Mouse (Mus musculus) left cerebral cortex, postnatal 4 days (tissue): ENCODE measurements around the gene Gm11564. TPM values are rescaled to one million over a fixed set of nuclear protein-coding genes. Genes with fewer than 3 reads are reported as not detected.
A peak's percentile ranks its signal among the peaks of the same experiment; 100 is the strongest.
"Not testable (repeated sequence)": the region's sequence is repeated elsewhere in the genome, so short reads cannot be mapped to it uniquely, and the experiment has no call there.

Experiments
- DNase-seq: peaks from one replicate; pipeline ENCODE4 v3.0.0-alpha.2; 2022
- intact Hi-C: fragments of 180-260 bp; cut with DNase I; formaldehyde crosslinking; loops from one replicate; pipeline ENCODE4 v1.15.1; 2025
- total RNA-seq, 2 experiments: library from RNA; stranded (reverse); gene quantifications; 2 replicates each; pipeline ENCODE4 v1.2.3; 2021

The Gm11564 gene
- not detected for total RNA-seq

GRCm38 (mm10) chr11:99815566-99815965 lies at the start of gene Gm11564:
TSS of gene Gm11564 (minus strand) at chr11:99815666.
- intact Hi-C loops, DNase-seq: not testable (repeated sequence)

GRCm38 (mm10) chr11:99864176-99864575 lies 48.7 kb upstream of the Gm11564 start, which contains the start of gene Gm11559:
TSS of gene Gm11559 (plus strand) at chr11:99864476.
- not testable (repeated sequence) for DNase-seq

DNA sequence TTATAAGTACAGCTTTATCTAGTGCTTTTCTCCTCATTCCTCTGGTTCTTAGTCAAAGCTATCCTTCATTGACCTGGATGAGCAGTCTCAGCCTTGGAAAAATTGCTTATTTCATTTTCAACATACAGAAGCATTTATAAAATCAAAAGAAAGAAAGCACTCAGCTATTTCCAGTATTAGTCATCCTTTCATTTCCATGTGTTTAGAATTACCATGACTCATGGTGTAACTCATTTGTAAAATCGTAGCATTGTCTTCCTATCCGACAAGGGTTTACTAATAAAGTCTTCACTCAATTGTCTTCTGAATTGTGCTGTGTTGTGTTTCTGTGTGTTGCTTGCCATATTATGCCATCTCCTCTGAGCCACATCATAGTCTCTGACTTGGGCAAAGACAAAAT lies 43.3 kb upstream of the Gm11564 start:
- intact Hi-C loops = no loop called here
- DNase-seq = no peak

More at GRCm38 (mm10) chr11:99864176-99864575, 48.7 kb upstream of the Gm11564 start, which contains the start of gene Gm11559:
- intact Hi-C loops = not testable (repeated sequence)

DNA sequence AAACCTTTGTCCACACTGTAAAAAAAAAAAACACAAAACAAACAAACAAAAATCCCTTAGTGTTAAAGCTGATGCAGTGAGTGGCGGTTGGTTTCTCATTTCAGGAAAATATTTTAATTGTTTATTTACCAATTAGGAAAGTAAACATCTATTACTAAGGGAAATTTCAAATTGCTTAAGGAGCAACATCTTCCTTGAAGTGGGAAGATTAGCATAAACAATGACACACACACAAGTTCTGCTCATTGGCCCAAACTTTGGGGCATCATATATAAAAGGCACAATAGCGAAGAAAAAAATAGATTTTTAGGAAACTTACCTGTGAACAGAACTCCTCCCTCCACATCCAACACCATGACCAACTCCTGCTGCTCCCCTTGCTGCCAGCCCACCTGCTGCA lies 42.2 kb upstream of the Gm11564 start, which contains the start of gene Gm11568:
Gene Gm11568, plus strand, starts transcription at position 301 of the 400 bp plus-strand sequence.
- DNase-seq = no peak
- intact Hi-C loops = no loop called here

- intact Hi-C loops = no loop called here
- DNase-seq = peak; percentile 8
These were observed 38.7 kb upstream of the Gm11564 start for GRCm38 (mm10) chr11:99854121-99854520.

DNA sequence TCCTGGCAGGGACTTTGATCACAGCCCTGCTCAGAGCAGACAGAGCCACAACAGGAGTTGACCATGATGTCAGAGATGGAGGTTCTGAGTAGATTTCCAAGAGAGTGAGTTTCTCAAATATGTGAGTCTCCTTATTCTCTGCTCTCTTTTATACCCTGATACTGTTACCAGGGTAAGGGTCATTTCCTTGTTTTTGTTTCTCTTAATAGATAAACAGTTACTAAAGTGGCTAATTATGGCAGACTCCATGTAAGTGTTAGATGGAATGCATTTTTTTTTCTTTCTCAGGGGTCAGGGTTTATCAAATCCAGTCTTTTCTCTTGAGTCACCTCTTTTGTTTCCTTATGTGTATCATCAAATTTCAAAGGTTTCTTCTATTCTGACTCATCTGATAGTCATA lies 36.0 kb upstream of the Gm11564 start, which contains the start of gene Krtap4-16:
Gene Krtap4-16, minus strand, starts transcription at position 101 of the 400 bp plus-strand sequence.
- DNase-seq = no peak
- intact Hi-C loops = no loop called here

GRCm38 (mm10) chr11:99846746-99847145 lies 31.3 kb upstream of the Gm11564 start:
- intact Hi-C loops = no loop called here

DNA sequence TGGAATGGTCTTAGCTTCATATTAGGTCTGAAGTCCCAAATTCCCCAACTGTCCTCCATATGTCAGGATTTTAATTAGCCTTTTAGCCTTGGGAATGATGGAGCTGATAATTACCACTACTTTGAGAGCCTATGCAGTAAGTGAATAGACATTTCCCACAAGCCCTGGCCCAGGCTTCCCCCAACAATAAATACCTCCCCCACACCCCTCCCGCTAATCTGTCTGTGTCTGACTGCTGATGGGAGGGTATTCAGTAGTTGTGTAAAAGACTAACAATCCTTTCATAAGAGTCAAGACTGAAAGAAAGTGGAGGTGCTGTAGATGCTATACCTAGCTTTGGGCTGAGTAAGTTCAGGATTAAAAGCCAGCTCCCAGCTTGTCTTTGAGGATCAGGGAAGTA lies 26.7 kb upstream of the Gm11564 start:
- intact Hi-C loops = no loop called here

More at GRCm38 (mm10) chr11:99846746-99847145, 31.3 kb upstream of the Gm11564 start:
- no peak for DNase-seq

GRCm38 (mm10) chr11:99837966-99838365 lies 22.5 kb upstream of the Gm11564 start, which contains the start of gene 2300003K06Rik:
TSS of gene 2300003K06Rik (minus strand) at chr11:99838066.
- intact Hi-C loops = no loop called here
- no peak for DNase-seq

More for the DNA sequence above, 26.7 kb upstream of the Gm11564 start:
- DNase-seq = no peak

DNA sequence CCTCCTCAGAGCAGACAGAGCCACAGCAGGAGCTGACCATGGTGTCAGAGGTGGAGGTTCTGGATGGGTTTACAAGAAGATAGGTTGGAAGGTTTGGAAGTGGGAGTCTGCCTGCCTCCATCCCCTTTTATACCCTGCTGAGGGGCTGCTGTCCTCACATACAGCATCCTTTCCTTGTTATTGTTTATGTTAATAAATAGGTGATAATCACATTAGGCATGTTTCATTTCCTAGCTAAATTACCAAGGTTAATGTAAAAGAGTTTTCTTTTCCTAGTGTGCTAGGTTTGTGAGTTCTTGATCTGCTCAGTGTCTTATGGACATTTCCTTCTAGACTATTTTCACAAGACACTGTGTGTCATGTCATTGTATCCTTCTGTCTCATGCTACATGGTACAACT lies 5.7 kb downstream of the Gm11564 start, which contains the start of gene Krtap4-13:
Gene Krtap4-13, minus strand, starts transcription at position 101 of the 400 bp plus-strand sequence.
- intact Hi-C loops, DNase-seq: not testable (repeated sequence)

GRCm38 (mm10) chr11:99804346-99804745 lies 11.1 kb downstream of the Gm11564 start, which contains the start of gene Gm11554:
TSS of gene Gm11554 (minus strand) at chr11:99804446.
- intact Hi-C loops, DNase-seq: not testable (repeated sequence)

DNA sequence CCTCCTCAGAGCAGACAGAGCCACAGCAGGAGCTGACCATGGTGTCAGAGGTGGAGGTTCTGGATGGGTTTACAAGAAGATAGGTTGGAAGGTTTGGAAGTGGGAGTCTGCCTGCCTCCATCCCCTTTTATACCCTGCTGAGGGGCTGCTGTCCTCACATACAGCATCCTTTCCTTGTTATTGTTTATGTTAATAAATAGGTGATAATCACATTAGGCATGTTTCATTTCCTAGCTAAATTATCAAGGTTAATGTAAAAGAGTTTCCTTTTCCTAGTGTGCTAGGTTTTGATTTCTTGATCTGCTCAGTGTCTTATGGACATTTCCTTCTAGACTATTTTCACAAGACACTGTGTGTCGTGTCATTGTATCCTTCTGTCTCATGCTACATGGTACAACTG lies 16.6 kb downstream of the Gm11564 start, which contains the start of gene Gm11569:
Gene Gm11569, minus strand, starts transcription at position 101 of the 400 bp plus-strand sequence.
- DNase-seq, intact Hi-C loops: not testable (repeated sequence)

DNA sequence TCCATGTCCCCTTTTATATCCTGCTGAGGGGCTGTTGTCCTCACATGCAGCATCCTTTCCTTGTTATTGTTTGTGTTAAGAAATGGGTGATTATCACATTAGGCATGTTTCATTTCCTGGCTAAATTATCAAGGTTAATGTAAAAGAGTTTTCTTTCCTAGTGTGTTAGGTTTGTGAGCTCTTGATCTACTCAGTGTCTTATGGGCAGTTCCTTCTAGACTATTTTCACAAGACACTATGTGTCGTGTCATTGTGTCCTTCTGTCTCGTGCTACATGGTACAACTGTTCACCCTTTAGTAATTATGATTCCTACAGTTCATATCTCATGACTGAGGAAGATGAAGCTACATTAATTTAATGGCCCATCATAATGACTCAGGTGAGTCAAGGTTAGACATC lies 22.1 kb downstream of the Gm11564 start, which contains the start of gene Gm11596:
Gene Gm11596, minus strand, starts transcription at position 101 of the 400 bp plus-strand sequence.
- no peak for DNase-seq
- intact Hi-C loops = no loop called here

DNA sequence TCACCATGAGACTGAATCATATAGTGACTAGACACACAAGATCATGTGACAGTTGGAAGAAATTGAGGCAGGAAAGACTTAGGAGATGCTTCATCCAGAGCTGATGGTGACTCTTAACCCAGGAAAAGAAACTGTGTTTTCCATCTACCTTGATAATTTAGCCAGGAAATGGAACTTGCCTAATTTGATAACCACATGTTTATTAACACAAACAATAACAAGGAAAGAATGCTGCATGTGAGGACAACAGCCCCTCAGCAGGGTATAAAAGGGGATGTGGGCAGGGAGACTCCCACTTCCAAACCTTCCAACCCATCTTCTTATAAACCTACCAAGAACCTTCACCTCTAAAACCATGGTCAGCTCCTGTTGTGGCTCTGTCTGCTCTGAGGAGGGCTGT lies 30.6 kb downstream of the Gm11564 start, which contains the start of gene Krtap4-9:
Gene Krtap4-9, plus strand, starts transcription at position 301 of the 400 bp plus-strand sequence.
- intact Hi-C loops, DNase-seq: not testable (repeated sequence)

- DNase-seq = no peak
- intact Hi-C loops = no loop called here
These were observed 34.9 kb downstream of the Gm11564 start, which contains the start of gene Krtap4-8 for GRCm38 (mm10) chr11:99780604-99781003. TSS of gene Krtap4-8 (minus strand) at chr11:99780704.

GRCm38 (mm10) chr11:99778401-99778800 lies 37.1 kb downstream of the Gm11564 start:
- no peak for DNase-seq
- intact Hi-C loops = no loop called here

DNA sequence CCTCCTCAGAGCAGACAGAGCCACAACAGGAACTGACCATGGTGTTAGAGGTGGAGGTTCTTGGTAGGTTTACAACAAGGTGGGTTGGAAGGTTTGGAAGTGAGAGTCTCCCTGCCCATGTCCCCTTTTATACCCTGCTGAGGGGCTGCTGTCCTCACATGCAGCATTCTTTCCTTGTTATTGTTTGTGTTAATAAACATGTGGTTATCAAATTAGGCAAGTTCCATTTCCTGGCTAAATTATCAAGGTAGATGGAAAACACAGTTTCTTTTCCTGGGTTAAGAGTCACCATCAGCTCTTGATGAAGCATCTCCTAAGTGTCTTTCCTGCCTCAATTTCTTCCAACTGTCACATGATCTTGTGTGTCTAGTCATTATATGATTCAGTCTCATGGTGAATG lies 42.7 kb downstream of the Gm11564 start, which contains the start of gene Gm11595:
Gene Gm11595, minus strand, starts transcription at position 101 of the 400 bp plus-strand sequence.
- DNase-seq, intact Hi-C loops: not testable (repeated sequence)

- intact Hi-C loops = no loop called here
- DNase-seq = no peak
These were observed 47.1 kb downstream of the Gm11564 start for GRCm38 (mm10) chr11:99768410-99768809.
